Mouse (Mus musculus): ENCODE data around the gene Otub2. TPM values are rescaled to one million over a fixed set of nuclear protein-coding genes. Genes with fewer than 3 reads are reported as not detected.
A peak's percentile ranks its signal among the peaks of the same experiment; 100 is the strongest.

Otub2 gene
- polyA plus RNA-seq, 1 experiment, result 2.0 TPM

DNA sequence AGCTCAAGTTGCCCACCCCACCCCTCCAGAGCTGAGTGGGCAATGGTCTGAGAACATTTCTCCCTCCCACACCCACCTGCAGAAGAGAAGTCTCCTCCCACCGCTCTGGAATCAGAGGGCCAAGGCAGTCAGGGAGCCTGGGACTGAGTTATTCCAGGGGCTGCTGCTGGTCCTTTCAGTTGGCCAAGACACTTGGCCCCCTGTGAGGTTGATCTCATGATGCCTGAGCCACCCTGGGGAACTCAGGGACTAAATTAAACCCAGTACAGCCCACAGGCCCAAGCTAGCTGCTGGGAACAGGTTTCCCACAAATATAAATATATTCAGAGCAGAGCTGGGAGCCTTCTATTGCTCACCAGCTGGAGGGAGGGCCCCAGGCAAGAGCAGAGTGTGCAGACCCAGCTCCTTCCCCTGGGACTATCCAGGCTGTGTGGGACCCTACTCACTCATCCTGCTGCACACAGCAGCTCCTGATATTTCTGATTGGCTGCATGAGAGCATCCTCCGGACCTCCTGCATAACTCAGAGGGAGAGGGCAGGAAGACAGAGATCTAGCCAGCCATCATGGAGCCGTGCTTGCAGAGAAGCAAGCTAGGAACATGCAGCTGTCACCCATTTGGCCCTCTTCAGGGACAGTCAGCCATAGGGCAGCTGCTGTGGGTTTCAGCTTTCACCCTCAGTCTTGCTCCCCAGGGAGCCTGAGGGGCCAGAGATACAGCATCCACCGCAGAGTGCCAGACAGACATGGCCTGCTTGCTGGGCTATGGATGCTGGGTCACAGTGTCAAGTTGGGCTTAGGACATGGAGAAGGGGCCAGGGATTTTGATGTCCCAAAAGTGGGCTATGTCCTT, 29.3 kb upstream of the Otub2 start:
- DNase-seq, result no peak
- Histone ChIP-seq H3K4me3 (ENCODE audit: control insufficient read depth, insufficient read depth, low read length) (no peak overlapping the region), H3K27me3 (ENCODE audit: control insufficient read depth, insufficient read depth, low read length) (no peaks in the 10 kb centered on the region), H3K4me1 (replicated peaks; ENCODE audit: control insufficient read depth, insufficient read depth, low read length) (no peaks in the 10 kb centered on the region), H3K36me3 (ENCODE audit: control insufficient read depth, insufficient read depth, low read length) (no peaks in the 10 kb centered on the region), H3K27ac (ENCODE audit: control insufficient read depth, insufficient read depth, low read length) (no peak overlapping the region)
- TF ChIP-seq POLR2A (IDR thresholded peaks at IDR 0.05; ENCODE audit: control insufficient read depth, extremely low read depth, insufficient read depth, low read length, poor library complexity), result no peak
- TF ChIP-seq CTCF (IDR thresholded peaks at IDR 0.05; ENCODE audit: borderline replicate concordance, control insufficient read depth, extremely low read depth, insufficient read depth, low read length, poor library complexity), result no peak
- WGBS, result 91% methylated on average over 4 of the region's 4 CpGs

- H3K4me3 ChIP-seq (ENCODE audit: control insufficient read depth, insufficient read depth, low read length), result no peak overlapping the region
- 90% methylated on average over 8 of the region's 8 CpGs for WGBS
- no peak overlapping the region for H3K27ac ChIP-seq (ENCODE audit: control insufficient read depth, insufficient read depth, low read length)
These were observed 27.7 kb upstream of the Otub2 start for GRCm38 (mm10) chr12:103360812-103361211.

GRCm38 (mm10) chr12:103361539-103362307, 26.8 kb upstream of the Otub2 start:
- Histone ChIP-seq H3K27me3 (ENCODE audit: control insufficient read depth, insufficient read depth, low read length) (no peaks in the 10 kb centered on the region), H3K4me1 (replicated peaks; ENCODE audit: control insufficient read depth, insufficient read depth, low read length) (no peaks in the 10 kb centered on the region), H3K36me3 (ENCODE audit: control insufficient read depth, insufficient read depth, low read length) (no peaks in the 10 kb centered on the region), H3K27ac (ENCODE audit: control insufficient read depth, insufficient read depth, low read length) (no peak overlapping the region), H3K4me3 (ENCODE audit: control insufficient read depth, insufficient read depth, low read length) (no peak overlapping the region)
- TF ChIP-seq POLR2A (IDR thresholded peaks at IDR 0.05; ENCODE audit: control insufficient read depth, extremely low read depth, insufficient read depth, low read length, poor library complexity) (no peak), CTCF (IDR thresholded peaks at IDR 0.05; ENCODE audit: borderline replicate concordance, control insufficient read depth, extremely low read depth, insufficient read depth, low read length, poor library complexity) (no peak)
- no peak for DNase-seq
- 91% methylated on average over 17 of the region's 17 CpGs for WGBS

More at GRCm38 (mm10) chr12:103360812-103361211, 27.7 kb upstream of the Otub2 start:
- H3K36me3 ChIP-seq (ENCODE audit: control insufficient read depth, insufficient read depth, low read length), result no peaks in the 10 kb centered on the region
- no peak for DNase-seq
- no peak for TF ChIP-seq CTCF (IDR thresholded peaks at IDR 0.05; ENCODE audit: borderline replicate concordance, control insufficient read depth, extremely low read depth, insufficient read depth, low read length, poor library complexity)
- no peak for TF ChIP-seq POLR2A (IDR thresholded peaks at IDR 0.05; ENCODE audit: control insufficient read depth, extremely low read depth, insufficient read depth, low read length, poor library complexity)
- H3K27me3 ChIP-seq (ENCODE audit: control insufficient read depth, insufficient read depth, low read length), result no peaks in the 10 kb centered on the region
- no peaks in the 10 kb centered on the region for H3K4me1 ChIP-seq (replicated peaks; ENCODE audit: control insufficient read depth, insufficient read depth, low read length)

- no peak for TF ChIP-seq POLR2A (IDR thresholded peaks at IDR 0.05; ENCODE audit: control insufficient read depth, extremely low read depth, insufficient read depth, low read length, poor library complexity)
- TF ChIP-seq CTCF (IDR thresholded peaks at IDR 0.05; ENCODE audit: borderline replicate concordance, control insufficient read depth, extremely low read depth, insufficient read depth, low read length, poor library complexity), result no peak
- Histone ChIP-seq H3K36me3 (ENCODE audit: control insufficient read depth, insufficient read depth, low read length) (no peaks in the 10 kb centered on the region), H3K27ac (ENCODE audit: control insufficient read depth, insufficient read depth, low read length) (no peak overlapping the region), H3K4me3 (ENCODE audit: control insufficient read depth, insufficient read depth, low read length) (no peak overlapping the region), H3K4me1 (replicated peaks; ENCODE audit: control insufficient read depth, insufficient read depth, low read length) (no peaks in the 10 kb centered on the region), H3K27me3 (ENCODE audit: control insufficient read depth, insufficient read depth, low read length) (no peaks in the 10 kb centered on the region)
- 88% methylated on average over 3 of the region's 3 CpGs for WGBS
- DNase-seq, result no peak
These were observed 26.1 kb upstream of the Otub2 start for GRCm38 (mm10) chr12:103362336-103362735.

DNA sequence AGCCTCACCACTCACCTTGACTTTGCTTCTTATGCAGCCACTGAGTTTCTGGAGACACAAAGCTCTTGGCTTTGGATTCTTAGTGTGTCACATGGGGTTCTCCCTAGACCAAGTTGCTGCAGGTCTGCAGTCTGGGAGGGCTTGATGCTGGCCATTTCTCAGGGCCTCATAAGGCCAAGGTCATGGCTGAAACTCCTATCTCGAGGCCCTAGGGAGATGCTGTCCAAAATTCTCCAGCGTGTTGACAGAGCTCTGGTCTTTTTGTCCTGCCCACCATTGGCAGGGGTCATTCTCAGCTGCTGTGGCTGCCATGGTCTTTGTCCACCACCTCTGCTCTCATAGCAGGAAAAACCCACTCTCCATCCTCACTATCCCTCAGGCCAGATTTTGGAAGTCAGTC, 21.3 kb upstream of the Otub2 start:
- no peak overlapping the region for H3K27ac ChIP-seq (ENCODE audit: control insufficient read depth, insufficient read depth, low read length)
- no peaks in the 10 kb centered on the region for H3K4me1 ChIP-seq (replicated peaks; ENCODE audit: control insufficient read depth, insufficient read depth, low read length)
- 86% methylated on average over 2 of the region's 2 CpGs for WGBS
- no peak for TF ChIP-seq CTCF (IDR thresholded peaks at IDR 0.05; ENCODE audit: borderline replicate concordance, control insufficient read depth, extremely low read depth, insufficient read depth, low read length, poor library complexity)
- no peak for TF ChIP-seq POLR2A (IDR thresholded peaks at IDR 0.05; ENCODE audit: control insufficient read depth, extremely low read depth, insufficient read depth, low read length, poor library complexity)
- no peak overlapping the region for H3K4me3 ChIP-seq (ENCODE audit: control insufficient read depth, insufficient read depth, low read length)
- no peaks in the 10 kb centered on the region for H3K36me3 ChIP-seq (ENCODE audit: control insufficient read depth, insufficient read depth, low read length)
- DNase-seq, result no peak
- no peaks in the 10 kb centered on the region; the same call in 1 of the 2 replicates for H3K27me3 ChIP-seq (ENCODE audit: control insufficient read depth, insufficient read depth, low read length)

- H3K4me1 ChIP-seq (replicated peaks; ENCODE audit: control insufficient read depth, insufficient read depth, low read length), result no peaks in the 10 kb centered on the region
- 26% methylated on average over 18 of the region's 18 CpGs for WGBS
- H3K36me3 ChIP-seq (ENCODE audit: control insufficient read depth, insufficient read depth, low read length), result no peaks in the 10 kb centered on the region
- peak; percentile 78 for DNase-seq
- H3K27ac ChIP-seq (ENCODE audit: control insufficient read depth, insufficient read depth, low read length), result no peak overlapping the region
- H3K27me3 ChIP-seq (ENCODE audit: control insufficient read depth, insufficient read depth, low read length), result no peaks in the 10 kb centered on the region; the same call in 1 of the 2 replicates
- no peak overlapping the region for H3K4me3 ChIP-seq (ENCODE audit: control insufficient read depth, insufficient read depth, low read length)
- no peak for TF ChIP-seq POLR2A (IDR thresholded peaks at IDR 0.05; ENCODE audit: control insufficient read depth, extremely low read depth, insufficient read depth, low read length, poor library complexity)
- TF ChIP-seq CTCF (IDR thresholded peaks at IDR 0.05; ENCODE audit: borderline replicate concordance, control insufficient read depth, extremely low read depth, insufficient read depth, low read length, poor library complexity), result peak; percentile 78
These were observed 20.7 kb upstream of the Otub2 start for GRCm38 (mm10) chr12:103367620-103368325.
